Mouse (Mus musculus): Measurements from ENCODE around the gene Tmem132b. TPM values are rescaled to one million over a fixed set of nuclear protein-coding genes. Genes with fewer than 3 reads are reported as not detected.

Gene Tmem132b
- polyA plus RNA-seq, 1 experiment from 2014 or later, result 2.7 TPM

- Histone ChIP-seq H3K9ac (replicated peaks) (no peak overlapping the region), H3K27ac (no peak overlapping the region), H3K4me3 (replicated peaks) (no peak overlapping the region), H3K4me2 (replicated peaks) (no peak overlapping the region), H3K27me3 (no peaks in the 10 kb centered on the region), H3K36me3 (no peaks in the 10 kb centered on the region), H3K9me3 (no peaks in the 10 kb centered on the region), H3K4me1 (replicated peaks) (peaks cover 12% of the 10 kb centered on the region; the same call in 1 of the 2 replicates)
- 0 out of 2 replicates have a peak, but pooled peaks have one; percentile 43 for ATAC-seq
- 42% methylated on average over 11 of the region's 11 CpGs for WGBS
Observed at GRCm38 (mm10) chr5:125685681-125686331, 154.2 kb downstream of the Tmem132b start.

DNA sequence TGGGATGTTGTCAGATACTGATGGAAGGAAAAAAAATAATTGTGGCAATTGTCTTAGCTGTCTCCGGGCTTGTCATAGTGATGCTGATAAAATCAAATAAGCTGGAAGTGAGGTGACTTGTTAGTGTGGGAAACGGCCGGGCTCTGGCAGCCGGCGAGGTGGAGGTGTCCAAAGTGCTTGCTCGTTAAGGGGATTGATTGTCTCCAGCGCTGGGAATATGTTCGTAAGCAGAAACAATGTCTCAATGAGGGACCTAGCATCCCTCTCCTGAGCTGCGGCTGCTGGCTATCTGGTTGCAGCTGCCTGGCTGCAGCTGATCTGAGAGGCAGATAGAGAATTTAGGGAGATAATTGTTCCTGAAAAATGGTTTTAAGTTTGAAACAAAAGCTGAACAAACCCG lies 161.0 kb downstream of the Tmem132b start:
- H3K9ac ChIP-seq (replicated peaks), result no peak overlapping the region
- H3K4me2 ChIP-seq (replicated peaks), result no peak overlapping the region
- H3K4me3 ChIP-seq (replicated peaks), result no peak overlapping the region
- 49% methylated on average over 10 of the region's 10 CpGs for WGBS
- no peaks in the 10 kb centered on the region for H3K36me3 ChIP-seq
- H3K4me1 ChIP-seq (replicated peaks), result peaks cover 15% of the 10 kb centered on the region
- H3K27ac ChIP-seq, result no peak overlapping the region
- ATAC-seq, result no peak
- no peaks in the 10 kb centered on the region for H3K9me3 ChIP-seq
- no peaks in the 10 kb centered on the region for H3K27me3 ChIP-seq

GRCm38 (mm10) chr5:125699395-125699794 lies 167.8 kb downstream of the Tmem132b start:
- no peak for ATAC-seq
- Histone ChIP-seq H3K27me3 (no peaks in the 10 kb centered on the region), H3K4me2 (replicated peaks) (no peak overlapping the region), H3K27ac (no peak overlapping the region), H3K4me3 (replicated peaks) (no peak overlapping the region), H3K9ac (replicated peaks) (no peak overlapping the region), H3K9me3 (no peaks in the 10 kb centered on the region), H3K4me1 (replicated peaks) (no peaks in the 10 kb centered on the region), H3K36me3 (no peaks in the 10 kb centered on the region)
- 82% methylated on average over 3 of the region's 3 CpGs for WGBS

DNA sequence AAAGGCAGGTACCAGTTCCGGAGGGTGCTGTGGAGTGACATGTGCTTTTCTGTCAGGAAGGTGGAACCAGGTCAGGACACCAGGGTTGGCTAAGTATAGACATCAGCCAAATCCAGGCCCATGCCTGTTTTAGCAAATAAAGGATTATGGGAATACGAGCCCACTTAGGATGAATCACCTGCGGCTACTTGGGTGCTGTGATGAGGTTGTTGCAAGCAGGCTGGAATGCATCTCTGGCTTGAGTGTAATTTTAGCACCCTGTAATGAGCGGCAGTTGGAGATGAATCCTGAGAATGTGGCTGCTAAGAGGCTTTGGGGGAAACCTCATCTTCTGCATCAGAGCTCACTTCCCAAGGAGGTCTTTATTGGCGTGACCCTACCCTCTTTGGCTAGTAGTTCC lies 168.7 kb downstream of the Tmem132b start:
- H3K27ac ChIP-seq, result no peak overlapping the region
- WGBS, result 96% methylated on average over 5 of the region's 5 CpGs
- H3K4me1 ChIP-seq (replicated peaks), result no peaks in the 10 kb centered on the region
- H3K9me3 ChIP-seq, result no peaks in the 10 kb centered on the region
- ATAC-seq, result no peak
- no peak overlapping the region for H3K4me2 ChIP-seq (replicated peaks)
- H3K27me3 ChIP-seq, result no peaks in the 10 kb centered on the region
- no peak overlapping the region for H3K4me3 ChIP-seq (replicated peaks)
- no peaks in the 10 kb centered on the region for H3K36me3 ChIP-seq
- no peak overlapping the region for H3K9ac ChIP-seq (replicated peaks)

GRCm38 (mm10) chr5:125705379-125705778 lies 173.8 kb downstream of the Tmem132b start:
- Histone ChIP-seq H3K4me1 (replicated peaks) (no peaks in the 10 kb centered on the region; the same call in 1 of the 2 replicates), H3K9me3 (no peaks in the 10 kb centered on the region), H3K4me2 (replicated peaks) (no peak overlapping the region), H3K27me3 (no peaks in the 10 kb centered on the region), H3K36me3 (no peaks in the 10 kb centered on the region), H3K9ac (replicated peaks) (no peak overlapping the region), H3K4me3 (replicated peaks) (no peak overlapping the region), H3K27ac (no peak overlapping the region)
- 52% methylated on average over 8 of the region's 8 CpGs for WGBS
- ATAC-seq, result 0 out of 2 replicates have a peak, but pooled peaks have one; percentile 30

- H3K9me3 ChIP-seq, result no peaks in the 10 kb centered on the region
- H3K36me3 ChIP-seq, result no peaks in the 10 kb centered on the region
- H3K4me1 ChIP-seq (replicated peaks), result no peaks in the 10 kb centered on the region; the same call in 1 of the 2 replicates
- H3K4me3 ChIP-seq (replicated peaks), result no peak overlapping the region
- 3% methylated on average over 3 of the region's 3 CpGs for WGBS
- no peak overlapping the region for H3K27ac ChIP-seq
- H3K9ac ChIP-seq (replicated peaks), result no peak overlapping the region
- ATAC-seq, result no peak
- no peaks in the 10 kb centered on the region for H3K27me3 ChIP-seq
- H3K4me2 ChIP-seq (replicated peaks), result no peak overlapping the region
Observed at GRCm38 (mm10) chr5:125709160-125709559, 177.6 kb downstream of the Tmem132b start.

GRCm38 (mm10) chr5:125726815-125727214 lies 195.2 kb downstream of the Tmem132b start:
- 88% methylated on average over 7 of the region's 7 CpGs for WGBS
- no peak overlapping the region for H3K27ac ChIP-seq
- H3K4me3 ChIP-seq (replicated peaks), result no peak overlapping the region
- no peak overlapping the region for H3K4me2 ChIP-seq (replicated peaks)
- H3K9me3 ChIP-seq, result no peaks in the 10 kb centered on the region; the same call in 1 of the 2 replicates
- H3K9ac ChIP-seq (replicated peaks), result no peak overlapping the region
- no peak for ATAC-seq
- no peaks in the 10 kb centered on the region for H3K36me3 ChIP-seq
- H3K27me3 ChIP-seq, result no peaks in the 10 kb centered on the region
- no peaks in the 10 kb centered on the region for H3K4me1 ChIP-seq (replicated peaks)

DNA sequence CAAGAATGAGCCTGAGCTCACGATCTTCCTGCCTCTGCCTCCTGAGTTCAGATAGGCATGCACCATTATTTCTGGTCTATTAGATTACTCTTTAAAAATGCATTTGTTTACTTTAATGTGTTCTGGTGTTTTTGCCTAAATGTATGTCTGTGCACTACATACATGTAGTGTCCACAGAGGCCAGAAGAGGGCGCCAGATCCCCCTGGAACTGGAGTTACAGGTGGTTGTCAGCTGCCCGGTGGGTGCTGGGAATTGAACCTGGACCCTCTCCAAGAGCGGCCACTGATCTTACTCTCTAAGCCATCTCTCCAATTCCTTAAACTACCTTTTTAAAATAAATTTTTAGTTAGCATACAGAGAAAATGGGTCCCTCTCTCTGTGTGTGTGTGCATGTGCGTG lies 195.9 kb downstream of the Tmem132b start:
- H3K9ac ChIP-seq (replicated peaks), result no peak overlapping the region
- 82% methylated on average over 5 of the region's 5 CpGs for WGBS
- no peaks in the 10 kb centered on the region; the same call in 1 of the 2 replicates for H3K9me3 ChIP-seq
- ATAC-seq, result no peak
- H3K27me3 ChIP-seq, result no peaks in the 10 kb centered on the region
- no peak overlapping the region for H3K27ac ChIP-seq
- no peaks in the 10 kb centered on the region for H3K36me3 ChIP-seq
- H3K4me3 ChIP-seq (replicated peaks), result no peak overlapping the region
- no peak overlapping the region for H3K4me2 ChIP-seq (replicated peaks)
- no peaks in the 10 kb centered on the region for H3K4me1 ChIP-seq (replicated peaks)

GRCm38 (mm10) chr5:125727936-125728335 lies 196.4 kb downstream of the Tmem132b start:
- no peak overlapping the region for H3K27ac ChIP-seq
- no peaks in the 10 kb centered on the region for H3K4me1 ChIP-seq (replicated peaks)
- no peak overlapping the region for H3K9ac ChIP-seq (replicated peaks)
- ATAC-seq, result no peak
- no peaks in the 10 kb centered on the region for H3K36me3 ChIP-seq
- no peak overlapping the region for H3K4me3 ChIP-seq (replicated peaks)
- peaks cover 2% of the 10 kb centered on the region; the same call in 1 of the 2 replicates for H3K9me3 ChIP-seq
- WGBS, result 93% methylated on average over 9 of the region's 9 CpGs
- H3K27me3 ChIP-seq, result no peaks in the 10 kb centered on the region
- no peak overlapping the region for H3K4me2 ChIP-seq (replicated peaks)

- H3K27me3 ChIP-seq, result no peaks in the 10 kb centered on the region
- no peak overlapping the region for H3K9ac ChIP-seq (replicated peaks)
- peaks cover 3% of the 10 kb centered on the region; the same call in 1 of the 2 replicates for H3K9me3 ChIP-seq
- ATAC-seq, result no peak
- H3K27ac ChIP-seq, result no peak overlapping the region
- no peaks in the 10 kb centered on the region for H3K4me1 ChIP-seq (replicated peaks)
- WGBS, result 83% methylated on average over 3 of the region's 3 CpGs
- H3K4me3 ChIP-seq (replicated peaks), result no peak overlapping the region
- H3K4me2 ChIP-seq (replicated peaks), result no peak overlapping the region
- H3K36me3 ChIP-seq, result no peaks in the 10 kb centered on the region
Observed at GRCm38 (mm10) chr5:125728521-125728920, 196.9 kb downstream of the Tmem132b start.

DNA sequence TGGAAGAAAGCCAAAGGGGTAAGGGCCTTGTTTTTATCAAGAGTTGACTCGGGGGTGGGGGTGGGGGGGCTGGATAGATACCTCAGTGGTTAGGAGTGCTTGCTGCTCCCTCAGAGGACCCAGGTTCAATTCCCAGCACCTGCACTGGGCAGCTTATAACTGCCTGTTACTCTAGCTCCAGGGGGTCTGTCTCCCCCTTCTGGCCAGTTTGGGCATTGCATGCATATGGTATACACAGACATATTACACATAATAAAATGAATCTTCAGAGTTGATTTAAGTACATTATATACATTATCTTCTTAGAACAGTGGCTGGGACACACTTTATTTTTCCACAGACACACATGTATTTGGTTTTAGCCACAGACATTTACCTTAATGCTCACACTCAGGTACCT lies 202.2 kb downstream of the Tmem132b start:
- H3K36me3 ChIP-seq, result no peaks in the 10 kb centered on the region
- no peaks in the 10 kb centered on the region for H3K27me3 ChIP-seq
- peaks cover 3% of the 10 kb centered on the region; the same call in 1 of the 2 replicates for H3K9me3 ChIP-seq
- WGBS, result 91% methylated on average over 1 of the region's 1 CpGs
- no peak overlapping the region for H3K4me3 ChIP-seq (replicated peaks)
- no peaks in the 10 kb centered on the region for H3K4me1 ChIP-seq (replicated peaks)
- ATAC-seq, result no peak
- no peak overlapping the region for H3K27ac ChIP-seq
- no peak overlapping the region for H3K4me2 ChIP-seq (replicated peaks)
- no peak overlapping the region for H3K9ac ChIP-seq (replicated peaks)

GRCm38 (mm10) chr5:125737105-125737504 lies 205.5 kb downstream of the Tmem132b start:
- Histone ChIP-seq H3K9me3 (0 out of 2 replicates have a peak, but pooled peaks cover 3% of the 10 kb centered on the region), H3K4me3 (replicated peaks) (no peak overlapping the region), H3K27me3 (no peaks in the 10 kb centered on the region), H3K4me2 (replicated peaks) (no peak overlapping the region), H3K4me1 (replicated peaks) (no peaks in the 10 kb centered on the region), H3K9ac (replicated peaks) (no peak overlapping the region), H3K36me3 (no peaks in the 10 kb centered on the region), H3K27ac (0 out of 2 replicates have a peak overlapping the region, but pooled peaks have one; percentile 14)
- 68% methylated on average over 9 of the region's 9 CpGs for WGBS
- no peak for ATAC-seq

GRCm38 (mm10) chr5:125743503-125743902 lies 211.9 kb downstream of the Tmem132b start:
- no peak overlapping the region for H3K9ac ChIP-seq (replicated peaks)
- H3K27ac ChIP-seq, result no peak overlapping the region
- no peaks in the 10 kb centered on the region for H3K36me3 ChIP-seq
- H3K4me1 ChIP-seq (replicated peaks), result peaks cover 4% of the 10 kb centered on the region
- H3K27me3 ChIP-seq, result no peaks in the 10 kb centered on the region
- H3K4me3 ChIP-seq (replicated peaks), result no peak overlapping the region
- no peaks in the 10 kb centered on the region for H3K9me3 ChIP-seq
- ATAC-seq, result no peak
- H3K4me2 ChIP-seq (replicated peaks), result no peak overlapping the region
- 82% methylated on average over 6 of the region's 6 CpGs for WGBS
